Mouse (Mus musculus): ENCODE measurements around the gene 0610037L13Rik. TPM values are rescaled to one million over a fixed set of nuclear protein-coding genes. Genes with fewer than 3 reads are reported as not detected.

Gene 0610037L13Rik
- total RNA-seq, 2 experiments from 2014 or later, result 40.5 to 53.7 TPM

- no peak for DNase-seq (ENCODE audit: low spot score)
Measured at GRCm38 (mm10) chr4:107910020-107910419, 20.4 kb downstream of the 0610037L13Rik start.

DNA sequence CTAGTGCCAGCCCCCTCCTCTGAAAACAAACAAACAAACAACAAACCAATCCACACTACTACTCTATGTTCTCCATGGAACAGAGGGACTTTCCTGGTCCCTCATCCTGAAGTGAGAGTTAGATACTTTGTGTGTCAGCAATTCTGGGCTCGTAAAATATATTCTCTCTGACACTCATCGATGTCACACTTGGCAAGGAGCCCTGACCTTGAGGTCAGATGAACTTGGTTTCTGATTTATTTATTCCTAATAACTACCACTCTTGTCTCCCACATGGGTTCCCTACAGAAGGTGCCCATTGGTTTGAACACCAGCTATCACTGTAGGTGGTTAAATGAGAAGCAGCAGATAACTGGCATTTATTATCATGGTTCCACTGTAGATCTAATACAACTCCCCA is 30.7 kb downstream of the 0610037L13Rik start:
- no peak for DNase-seq (ENCODE audit: low spot score)

DNA sequence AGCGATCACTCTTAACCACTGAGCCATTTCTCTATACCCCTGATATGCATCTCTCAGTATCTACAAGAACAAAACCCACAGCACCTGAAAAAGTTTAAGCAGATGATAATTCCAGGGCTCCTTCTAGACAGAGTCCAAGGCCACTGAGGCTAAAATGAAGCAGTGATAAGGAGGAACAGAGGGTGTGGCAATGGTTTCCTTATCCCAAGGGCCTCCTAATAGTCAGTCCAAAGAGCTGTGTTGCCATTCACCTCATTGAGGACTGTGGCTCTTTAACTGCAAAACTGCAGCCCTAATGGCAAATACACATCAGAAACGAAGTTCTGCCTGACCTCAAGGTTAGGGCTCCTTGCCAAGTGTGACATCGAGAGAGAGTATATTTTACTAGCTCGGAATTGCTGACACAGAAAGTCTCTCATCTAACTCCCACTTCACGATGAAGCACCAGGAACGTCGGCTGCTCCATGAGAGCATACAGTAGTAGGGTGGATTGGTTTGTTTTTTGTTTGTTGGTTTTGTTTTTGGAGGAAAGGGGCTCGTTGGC is 31.6 kb downstream of the 0610037L13Rik start:
- DNase-seq (ENCODE audit: low spot score), result peak; percentile 35

DNA sequence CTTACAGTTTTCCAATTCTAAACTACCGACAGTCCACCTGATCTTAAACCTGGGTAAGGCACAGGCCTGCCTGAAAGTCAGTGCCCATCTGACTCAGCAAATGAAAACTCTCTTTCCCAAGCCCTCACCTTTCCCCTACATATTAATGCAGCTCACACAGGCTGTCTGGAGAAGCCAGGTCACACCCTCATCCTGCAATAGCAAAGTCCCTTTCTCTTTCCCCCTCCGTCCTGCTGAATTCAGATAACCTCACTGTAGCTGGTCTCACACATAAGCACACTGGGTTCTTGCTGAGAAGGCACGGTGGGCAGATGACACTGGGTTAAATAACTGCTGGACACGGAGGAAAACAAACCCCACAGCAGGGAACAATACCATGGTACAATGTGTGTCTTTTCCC is 32.3 kb downstream of the 0610037L13Rik start:
- no peak for DNase-seq (ENCODE audit: low spot score)

DNA sequence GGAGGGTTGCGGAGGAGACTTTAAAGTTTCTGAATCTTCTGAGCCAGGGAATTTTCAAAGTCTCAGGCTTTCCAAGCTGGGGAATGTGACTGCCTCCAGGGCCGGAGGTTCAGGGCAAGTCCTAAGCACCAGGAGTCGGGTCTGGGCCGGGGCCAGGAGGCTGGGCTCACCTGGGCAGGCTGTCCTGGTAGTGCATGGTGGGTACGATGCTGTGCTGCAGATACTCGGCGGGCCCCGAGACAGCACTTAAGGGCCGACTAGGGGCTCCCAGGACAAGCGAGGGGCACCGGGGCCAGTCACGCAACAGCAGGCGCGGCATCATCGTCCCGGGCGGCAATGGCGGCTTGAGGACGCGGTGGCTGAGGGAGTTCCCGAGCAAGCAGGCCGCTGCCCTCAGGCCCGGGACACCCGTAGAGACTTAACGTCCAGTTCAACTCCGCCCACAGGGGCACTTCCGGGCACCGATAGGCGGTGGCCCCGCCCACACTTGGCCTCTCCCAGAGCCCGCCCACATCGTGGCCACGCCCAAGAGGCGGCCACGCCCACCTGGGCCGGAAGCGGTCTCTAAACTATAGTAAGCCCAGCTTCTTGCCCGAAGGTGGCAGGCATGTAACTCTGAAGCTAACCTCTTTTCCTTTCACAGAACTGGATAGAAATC is 33.7 kb downstream of the 0610037L13Rik start, which contains the start of gene Cpt2:
Gene Cpt2, minus strand, starts transcription at position 466 of the 658 bp plus-strand sequence.
- DNase-seq (ENCODE audit: low spot score), result peak; percentile 96

DNA sequence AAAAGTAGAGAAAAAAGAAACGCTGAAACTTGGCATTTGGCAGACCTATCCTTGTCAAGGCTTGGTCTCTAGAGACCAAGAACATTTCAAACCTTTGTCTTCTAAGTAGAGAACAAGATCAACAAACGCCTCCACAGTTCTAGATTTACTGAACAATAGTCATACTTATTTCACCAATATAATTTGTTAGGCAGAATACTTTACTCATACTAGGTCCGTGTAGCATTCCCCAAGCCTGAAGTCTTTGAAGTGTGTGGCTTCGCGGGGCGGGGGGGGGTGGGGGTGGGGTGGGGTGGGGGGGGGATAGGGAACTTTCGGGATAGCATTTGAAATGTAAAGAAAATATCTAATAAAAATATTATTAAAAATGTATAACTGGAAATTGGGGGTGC is 34.2 kb downstream of the 0610037L13Rik start:
- no peak for DNase-seq (ENCODE audit: low spot score)

GRCm38 (mm10) chr4:107928269-107928668 is 38.7 kb downstream of the 0610037L13Rik start:
- no peak for DNase-seq (ENCODE audit: low spot score)

- no peak for DNase-seq (ENCODE audit: low spot score)
Measured at GRCm38 (mm10) chr4:107928726-107929125, 39.1 kb downstream of the 0610037L13Rik start.

DNA sequence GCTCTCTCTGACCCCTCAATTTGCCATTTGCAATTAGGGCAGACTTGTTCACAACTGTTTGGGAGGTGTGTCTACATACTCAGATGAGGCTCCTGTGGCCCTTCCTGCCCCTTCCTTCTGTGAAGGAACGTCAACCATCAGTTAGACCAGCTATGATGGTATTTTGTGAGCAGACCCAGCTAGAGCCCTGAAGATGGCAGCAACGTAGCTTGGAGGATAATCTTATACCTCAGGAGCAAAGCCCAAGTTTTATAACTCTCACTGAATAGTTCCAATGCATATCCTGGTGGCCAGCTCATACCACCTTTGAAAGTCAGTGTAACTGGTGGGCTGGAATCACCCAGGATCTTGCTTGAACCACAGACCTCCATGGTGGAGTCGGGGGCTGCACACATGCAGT is 41.8 kb downstream of the 0610037L13Rik start:
- no peak for DNase-seq (ENCODE audit: low spot score)

DNA sequence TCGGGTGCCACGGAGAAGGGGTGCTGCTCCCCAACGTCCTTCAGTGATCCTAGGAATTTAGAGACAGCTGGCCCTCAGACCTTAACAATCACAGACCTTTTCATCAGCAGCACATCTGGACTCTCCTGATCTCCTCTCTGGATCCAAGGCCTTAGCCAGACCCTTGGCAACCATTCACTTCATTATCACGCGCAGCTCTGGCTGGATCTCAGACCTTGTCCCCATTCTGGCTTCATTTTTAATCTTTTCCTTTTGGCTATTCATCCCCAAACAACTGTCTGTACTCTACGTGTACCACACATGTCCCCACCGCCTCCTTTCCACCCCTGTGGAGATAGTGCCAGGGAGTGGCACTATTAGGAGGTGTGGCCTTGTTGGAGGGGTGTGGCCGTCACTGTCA is 43.6 kb downstream of the 0610037L13Rik start:
- DNase-seq (ENCODE audit: low spot score), result no peak

- no peak for DNase-seq (ENCODE audit: low spot score)
Measured at GRCm38 (mm10) chr4:107935254-107935653, 45.6 kb downstream of the 0610037L13Rik start.

- DNase-seq (ENCODE audit: low spot score), result peak; percentile 59
Measured at GRCm38 (mm10) chr4:107937338-107937737, 47.7 kb downstream of the 0610037L13Rik start.

DNA sequence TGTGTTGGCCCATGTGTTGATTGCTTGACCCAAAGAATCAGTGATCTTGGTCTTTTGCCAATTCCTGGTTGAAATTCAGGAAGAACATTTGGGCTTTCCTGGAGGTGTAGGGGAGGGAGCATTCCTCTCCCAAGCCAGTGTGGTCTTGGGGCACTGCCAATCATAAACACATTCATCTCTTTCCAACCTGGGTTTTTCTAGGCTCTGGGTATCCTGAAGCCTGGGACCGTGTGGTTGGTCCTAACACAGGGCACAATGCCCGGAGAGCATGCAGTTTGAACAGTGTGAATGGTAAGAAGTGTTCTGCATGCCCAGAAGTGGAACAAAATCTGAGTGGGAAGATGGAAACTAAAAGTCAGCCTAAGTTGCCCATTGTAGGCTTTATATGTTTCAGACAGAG is 48.5 kb downstream of the 0610037L13Rik start:
- DNase-seq (ENCODE audit: low spot score), result no peak

GRCm38 (mm10) chr4:107942741-107943140 is 53.1 kb downstream of the 0610037L13Rik start:
- peak; percentile 36 for DNase-seq (ENCODE audit: low spot score)

DNA sequence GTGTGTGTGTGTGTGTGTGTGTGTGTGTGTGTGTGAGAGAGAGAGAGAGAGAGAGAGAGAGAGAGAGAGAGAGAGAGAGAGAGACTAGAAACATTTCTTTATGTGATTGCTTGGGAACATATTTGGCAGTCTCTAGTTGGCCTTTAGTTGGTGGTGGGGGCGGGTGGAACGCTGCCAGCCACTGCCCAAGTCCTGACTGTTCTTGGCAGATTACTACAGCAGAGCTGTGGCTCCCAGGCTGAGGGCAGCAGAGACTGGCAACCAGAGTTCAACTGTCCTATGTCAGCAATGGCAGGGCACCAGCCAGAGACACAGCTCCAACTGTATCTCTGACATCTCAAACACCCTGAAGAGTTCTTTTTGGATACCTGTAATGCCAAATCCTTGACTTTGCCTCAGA is 54.5 kb downstream of the 0610037L13Rik start:
- DNase-seq (ENCODE audit: low spot score), result no peak

Other genes starting within 250 kb of the 0610037L13Rik start
- not detected for gene Dmrtb1, start 205.6 kb upstream of the 0610037L13Rik start, total RNA-seq (2021)
- gene Lrp8, start 87.6 kb upstream of the 0610037L13Rik start, total RNA-seq (2021), result under 1 TPM; 0.05 to 0.07 TPM
- 10 to 100 TPM; 25.6 to 32.3 TPM for gene Magoh, start 10.1 kb upstream of the 0610037L13Rik start, total RNA-seq (2021)
- 10 to 100 TPM; 64.3 to 67.2 TPM for gene Cpt2, start 33.8 kb downstream of the 0610037L13Rik start, total RNA-seq (2021)
- gene Slc1a7, start 78.5 kb downstream of the 0610037L13Rik start, total RNA-seq (2021), result under 1 TPM in 1 of 2 experiments, not detected in 1; 0.14 TPM
- 1 to 10 TPM; 8.0 to 9.5 TPM for gene Podn, start 206.6 kb downstream of the 0610037L13Rik start, total RNA-seq (2021)

All from gastrocnemius, adult 18-20 months (tissue).